Mouse (Mus musculus) cortical plate, adult 2 months (tissue): ENCODE data around the gene Dclk1.

Experiments
- CTCF ChIP-seq: fragments of 200-500 bp; IDR thresholded peaks from 2 replicates; pipeline ENCODE4 v1.5.1; 2011; ENCODE audit warnings: mild to moderate bottlenecking, control low read depth, low read length; ENCODE audit not compliant: insufficient read depth; ENCODE audit errors: extremely low read depth
- POLR2A ChIP-seq: fragments of 200-500 bp; IDR thresholded peaks from 2 replicates; pipeline ENCODE4 v1.6.1; 2011; ENCODE audit warnings: mild to moderate bottlenecking, low read length, control low read depth; ENCODE audit not compliant: insufficient read depth; ENCODE audit errors: extremely low read depth

- TF ChIP-seq POLR2A (no peak), CTCF (no peak)
These were observed 196.8 kb downstream of the Dclk1 start for GRCm38 (mm10) chr3:55438824-55439446.
